Mouse (Mus musculus) lung, adult 10 weeks (tissue): ENCODE data around the gene Vps37b. TPM values are rescaled to one million over a fixed set of nuclear protein-coding genes. Genes with fewer than 3 reads are reported as not detected.

Experiments used
- polyA plus RNA-seq: library from polyadenylated mRNA; stranded (reverse); fragments of 350-450 nt; fragmentation: Illumina TruSeq; extraction: RNeasy Lipid Tissue Mini Kit (QIAGEN cat#74804); gene quantifications from one replicate; pipeline ENCODE4 v1.2.3, GENCODE M21; 2014; ENCODE audit warnings: low read depth, low replicate concordance; ENCODE audit not compliant: insufficient read depth

The Vps37b gene
- polyA plus RNA-seq = 14.6 TPM

DNA sequence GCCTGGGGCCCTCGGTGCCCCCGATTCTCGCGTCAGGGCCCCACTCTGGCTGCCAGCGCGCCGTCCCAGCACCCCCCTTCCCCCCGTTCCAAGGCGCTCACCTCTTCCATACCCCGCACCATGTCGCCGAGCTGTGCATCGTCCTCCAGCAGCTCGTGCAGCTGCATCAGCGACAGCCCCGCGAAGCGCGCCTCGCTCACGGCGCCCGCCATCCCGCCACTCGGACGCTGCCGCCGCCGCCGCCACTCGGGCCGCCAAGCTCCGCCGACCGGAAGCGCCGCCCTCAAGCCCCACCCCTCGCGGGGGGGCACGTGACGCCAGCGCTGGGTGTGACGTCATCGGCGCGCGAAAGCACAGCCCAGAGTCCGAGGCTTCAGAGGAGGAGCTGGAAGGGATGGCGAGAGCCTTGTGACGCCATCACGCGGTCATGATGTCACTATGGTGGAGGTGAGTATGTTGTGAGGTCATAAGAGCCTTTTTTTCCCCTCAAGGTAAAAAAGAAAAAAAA is at the start of gene Vps37b:
Gene Vps37b, minus strand, starts transcription at position 270 of the 508 bp plus-strand sequence.

DNA sequence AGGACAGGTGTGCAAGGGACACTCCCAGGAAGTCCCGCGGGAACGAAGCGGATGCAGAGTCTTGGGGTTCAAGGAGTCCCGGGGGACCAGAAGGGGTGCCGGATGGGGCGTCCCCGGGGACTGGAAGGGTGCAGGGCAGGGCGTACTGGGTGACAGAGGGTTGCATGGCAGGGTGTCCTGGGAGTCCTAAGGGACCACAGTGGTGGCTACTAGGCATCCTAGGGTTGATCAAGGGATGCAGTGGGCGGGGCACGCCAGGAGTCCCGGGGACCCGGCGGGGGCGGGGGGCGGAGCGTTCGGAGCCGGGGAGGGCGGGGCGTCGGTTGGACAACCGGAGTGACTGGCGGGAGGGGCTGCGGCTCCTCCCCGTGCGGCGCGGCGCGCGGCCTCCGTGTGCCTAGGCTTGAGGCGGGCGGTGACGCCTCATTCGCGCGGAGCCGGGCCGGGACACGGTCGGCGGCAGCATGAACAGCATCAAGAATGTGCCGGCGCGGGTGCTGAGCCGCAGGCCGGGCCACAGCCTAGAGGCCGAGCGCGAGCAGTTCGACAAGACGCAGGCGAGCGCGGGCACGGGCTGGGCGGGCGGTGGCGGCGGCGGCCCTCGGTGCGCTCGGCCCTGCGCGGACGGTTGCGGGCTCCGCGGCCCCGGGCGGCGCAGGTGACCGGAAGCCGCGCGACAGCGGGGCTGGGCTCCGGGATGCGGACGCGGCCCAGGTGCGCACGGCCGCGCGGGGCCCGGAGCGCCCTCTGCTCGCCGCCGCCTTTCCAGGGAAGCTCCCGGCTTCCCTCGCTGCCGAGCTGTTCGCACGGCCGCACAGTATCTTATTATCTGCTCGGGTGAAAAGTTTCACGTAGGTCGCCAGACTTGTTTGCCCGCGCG is 58.5 kb downstream of the Vps37b start, which contains the start of gene Hip1r:
Gene Hip1r, plus strand, starts transcription at position 330 of the 880 bp plus-strand sequence.

Other genes starting within 250 kb of the Vps37b start
- 3.6 TPM for gene Hcar2, start 166.8 kb downstream of the Vps37b start, polyA plus RNA-seq
- gene Hcar1, start 152.2 kb downstream of the Vps37b start, polyA plus RNA-seq = 1.1 TPM
- 37.4 TPM for gene Denr, start 125.1 kb downstream of the Vps37b start, polyA plus RNA-seq
- not detected for gene Gm43518, start 104.9 kb downstream of the Vps37b start, polyA plus RNA-seq
- gene Ccdc62, start 101.6 kb downstream of the Vps37b start, polyA plus RNA-seq = 1.8 TPM
- gene Hip1r, start 58.6 kb downstream of the Vps37b start, polyA plus RNA-seq = 14.2 TPM
- gene Abcb9, start 63.5 kb upstream of the Vps37b start, polyA plus RNA-seq = 3.2 TPM
- 23.3 TPM for gene Ogfod2, start 80.0 kb upstream of the Vps37b start, polyA plus RNA-seq
- gene Arl6ip4, start 83.8 kb upstream of the Vps37b start, polyA plus RNA-seq = 48.1 TPM
- gene Pitpnm2, start 217.5 kb upstream of the Vps37b start, polyA plus RNA-seq = 13.8 TPM